Mouse (Mus musculus) limb, embryonic 12.5 days (tissue): ENCODE data around the gene Col4a3bp. TPM values are rescaled to one million over a fixed set of nuclear protein-coding genes. Genes with fewer than 3 reads are reported as not detected.

Experiments used
- ATAC-seq: fragments of 200-750 bp; cut with Nextera tagmentation; 2 replicates; pipeline ENCODE4 v1.8.0; 2017; ENCODE audit warnings: low read depth, moderate TSS enrichment; ENCODE audit not compliant: insufficient number of reproducible peaks, insufficient read depth, low FRiP score, low TSS enrichment
- H3K27ac ChIP-seq: fragments of 300-500 bp; sonication (generic); 2 replicates; pipeline ENCODE4 v1.5.1; 2016; ENCODE audit warnings: mild to moderate bottlenecking, moderate library complexity
- H3K27me3 ChIP-seq: fragments of 300-500 bp; sonication (generic); 2 replicates; pipeline ENCODE4 v1.6.1; 2016; ENCODE audit warnings: mild to moderate bottlenecking, moderate library complexity
- H3K36me3 ChIP-seq: fragments of 300-500 bp; sonication (generic); 2 replicates; pipeline ENCODE4 v1.6.1; 2016; ENCODE audit warnings: mild to moderate bottlenecking, moderate library complexity
- H3K4me1 ChIP-seq: fragments of 300-500 bp; sonication (generic); replicated peaks from 2 replicates; pipeline ENCODE4 v1.6.1; 2016
- H3K4me2 ChIP-seq: fragments of 300-500 bp; sonication (generic); 2 replicates; pipeline ENCODE4 v1.6.1; 2016; ENCODE audit warnings: mild to moderate bottlenecking, moderate library complexity
- H3K4me3 ChIP-seq: fragments of 300-500 bp; sonication (generic); replicated peaks from 2 replicates; pipeline ENCODE4 v1.5.1; 2016; ENCODE audit warnings: mild to moderate bottlenecking
- H3K9ac ChIP-seq: fragments of 300-500 bp; sonication (generic); replicated peaks from 2 replicates; pipeline ENCODE4 v1.6.1; 2016; ENCODE audit warnings: mild to moderate bottlenecking, moderate library complexity
- H3K9me3 ChIP-seq: fragments of 300-500 bp; sonication (generic); 2 replicates; pipeline ENCODE4 v1.6.1; 2016; ENCODE audit warnings: mild to moderate bottlenecking, moderate library complexity
- WGBS: fragments of 180-500 bp; shearing (Covaris S2); methylation state at CpG from one replicate; pipeline ENCODE4 v1.1.7; 2016; 5-methylcytosine and 5-hydroxymethylcytosine counted together
- polyA plus RNA-seq: library from polyadenylated mRNA; unstranded; fragments of >200 nt; fragmentation: Nextera tagmentation; extraction: Ambion mirVana; gene quantifications from 2 replicates; pipeline ENCODE4 v1.2.1, GENCODE M21; 2016

Gene Col4a3bp
- 9.1 and 9.8 TPM in 2 replicates for polyA plus RNA-seq

- Histone ChIP-seq H3K9me3 (no peaks in the 10 kb centered on the region), H3K36me3 (no peaks in the 10 kb centered on the region), H3K4me1 (peaks cover 3% of the 10 kb centered on the region; the same call in 1 of the 2 replicates), H3K4me2 (peak within 1 kb of the TSS; percentile 79), H3K4me3 (peak within 1 kb of the TSS; percentile 97), H3K9ac (peak within 1 kb of the TSS; percentile 91), H3K27ac (peak within 1 kb of the TSS; percentile 90), H3K27me3 (no peaks in the 10 kb centered on the region)
- under 1% methylated on average over 50 of the region's 50 CpGs for WGBS
- peak; percentile 99 for ATAC-seq
These were observed at the start of gene Col4a3bp, which contains the start of gene Polk for GRCm38 (mm10) chr13:96542081-96542889. Gene Col4a3bp, plus strand, starts transcription at chr13:96542618. Gene Polk, minus strand, starts transcription at chr13:96542579.

GRCm38 (mm10) chr13:96496630-96497029, 45.8 kb upstream of the Col4a3bp start:
- H3K27ac ChIP-seq, result no peak overlapping the region
- H3K4me3 ChIP-seq, result no peak overlapping the region
- no peak overlapping the region for H3K4me2 ChIP-seq
- H3K9ac ChIP-seq, result no peak overlapping the region
- 87% methylated on average over 8 of the region's 8 CpGs for WGBS
- no peaks in the 10 kb centered on the region for H3K27me3 ChIP-seq
- ATAC-seq, result no peak
- H3K36me3 ChIP-seq, result 0 out of 2 replicates have a peak, but pooled peaks cover 5% of the 10 kb centered on the region
- no peaks in the 10 kb centered on the region for H3K9me3 ChIP-seq
- H3K4me1 ChIP-seq, result no peaks in the 10 kb centered on the region

GRCm38 (mm10) chr13:96499891-96500290, 42.5 kb upstream of the Col4a3bp start:
- Histone ChIP-seq H3K27me3 (no peaks in the 10 kb centered on the region), H3K27ac (no peak overlapping the region), H3K4me1 (no peaks in the 10 kb centered on the region), H3K4me2 (no peak overlapping the region), H3K36me3 (peaks cover 9% of the 10 kb centered on the region; the same call in 1 of the 2 replicates), H3K4me3 (no peak overlapping the region), H3K9me3 (no peaks in the 10 kb centered on the region), H3K9ac (no peak overlapping the region)
- WGBS, result 89% methylated on average over 2 of the region's 2 CpGs
- no peak for ATAC-seq

GRCm38 (mm10) chr13:96505661-96506060, 36.8 kb upstream of the Col4a3bp start:
- Histone ChIP-seq H3K4me2 (no peak overlapping the region), H3K27ac (no peak overlapping the region), H3K9ac (no peak overlapping the region), H3K4me1 (no peaks in the 10 kb centered on the region), H3K9me3 (no peaks in the 10 kb centered on the region), H3K36me3 (peaks cover 4% of the 10 kb centered on the region; the same call in 1 of the 2 replicates), H3K27me3 (no peaks in the 10 kb centered on the region), H3K4me3 (no peak overlapping the region)
- WGBS, result 87% methylated on average over 4 of the region's 4 CpGs
- no peak for ATAC-seq

- no peak for ATAC-seq
- 69% methylated on average over 6 of the region's 6 CpGs for WGBS
- Histone ChIP-seq H3K27me3 (no peaks in the 10 kb centered on the region), H3K27ac (no peak overlapping the region), H3K4me1 (no peaks in the 10 kb centered on the region), H3K36me3 (peaks cover 4% of the 10 kb centered on the region; the same call in 1 of the 2 replicates), H3K4me2 (no peak overlapping the region), H3K9me3 (no peaks in the 10 kb centered on the region), H3K9ac (no peak overlapping the region), H3K4me3 (no peak overlapping the region)
These were observed 36.1 kb upstream of the Col4a3bp start for GRCm38 (mm10) chr13:96506313-96506712.

GRCm38 (mm10) chr13:96507541-96507940, 34.9 kb upstream of the Col4a3bp start:
- Histone ChIP-seq H3K4me2 (no peak overlapping the region), H3K9ac (no peak overlapping the region), H3K4me1 (no peaks in the 10 kb centered on the region), H3K4me3 (no peak overlapping the region), H3K9me3 (no peaks in the 10 kb centered on the region), H3K36me3 (peaks cover 4% of the 10 kb centered on the region; the same call in 1 of the 2 replicates), H3K27me3 (no peaks in the 10 kb centered on the region), H3K27ac (no peak overlapping the region)
- ATAC-seq, result no peak
- WGBS, result 86% methylated on average over 4 of the region's 4 CpGs

- 82% methylated on average over 13 of the region's 13 CpGs for WGBS
- ATAC-seq, result no peak
- Histone ChIP-seq H3K9me3 (no peaks in the 10 kb centered on the region), H3K9ac (no peak overlapping the region), H3K4me1 (no peaks in the 10 kb centered on the region), H3K4me3 (no peak overlapping the region), H3K36me3 (no peaks in the 10 kb centered on the region), H3K4me2 (no peak overlapping the region), H3K27ac (no peak overlapping the region), H3K27me3 (no peaks in the 10 kb centered on the region)
These were observed 31.8 kb upstream of the Col4a3bp start for GRCm38 (mm10) chr13:96510635-96511034.

- H3K4me3 ChIP-seq, result no peak overlapping the region
- no peak overlapping the region for H3K9ac ChIP-seq
- H3K4me2 ChIP-seq, result no peak overlapping the region
- no peaks in the 10 kb centered on the region for H3K4me1 ChIP-seq
- H3K27ac ChIP-seq, result no peak overlapping the region
- no peak for ATAC-seq
- H3K9me3 ChIP-seq, result no peaks in the 10 kb centered on the region
- 82% methylated on average over 1 of the region's 1 CpGs for WGBS
- H3K36me3 ChIP-seq, result peaks cover 2% of the 10 kb centered on the region; the same call in 1 of the 2 replicates
- H3K27me3 ChIP-seq, result no peaks in the 10 kb centered on the region
These were observed 31.2 kb upstream of the Col4a3bp start for GRCm38 (mm10) chr13:96511262-96511661.

GRCm38 (mm10) chr13:96511893-96512292, 30.5 kb upstream of the Col4a3bp start:
- Histone ChIP-seq H3K9ac (no peak overlapping the region), H3K4me2 (no peak overlapping the region), H3K4me1 (peaks cover 6% of the 10 kb centered on the region; the same call in 1 of the 2 replicates), H3K27me3 (no peaks in the 10 kb centered on the region), H3K36me3 (peaks cover 6% of the 10 kb centered on the region; the same call in 1 of the 2 replicates), H3K4me3 (no peak overlapping the region), H3K27ac (0 out of 2 replicates have a peak overlapping the region, but pooled peaks have one; percentile 29), H3K9me3 (no peaks in the 10 kb centered on the region)
- 50% methylated on average over 5 of the region's 5 CpGs for WGBS
- no peak for ATAC-seq

GRCm38 (mm10) chr13:96514154-96514942, 28.1 kb upstream of the Col4a3bp start:
- Histone ChIP-seq H3K27me3 (no peaks in the 10 kb centered on the region), H3K9ac (no peak overlapping the region), H3K36me3 (peaks cover 8% of the 10 kb centered on the region; the same call in 1 of the 2 replicates), H3K4me3 (no peak overlapping the region), H3K27ac (no peak overlapping the region), H3K4me1 (peaks cover 6% of the 10 kb centered on the region; the same call in 1 of the 2 replicates), H3K4me2 (no peak overlapping the region), H3K9me3 (no peaks in the 10 kb centered on the region)
- 94% methylated on average over 5 of the region's 5 CpGs for WGBS
- ATAC-seq, result no peak

GRCm38 (mm10) chr13:96516249-96516648, 26.2 kb upstream of the Col4a3bp start:
- ATAC-seq, result no peak
- H3K4me3 ChIP-seq, result no peak overlapping the region
- peaks cover 6% of the 10 kb centered on the region; the same call in 1 of the 2 replicates for H3K4me1 ChIP-seq
- H3K9ac ChIP-seq, result no peak overlapping the region
- H3K36me3 ChIP-seq, result peaks cover 8% of the 10 kb centered on the region; the same call in 1 of the 2 replicates
- H3K27me3 ChIP-seq, result no peaks in the 10 kb centered on the region
- no peak overlapping the region for H3K4me2 ChIP-seq
- no peaks in the 10 kb centered on the region for H3K9me3 ChIP-seq
- WGBS, result 90% methylated on average over 9 of the region's 9 CpGs
- H3K27ac ChIP-seq, result no peak overlapping the region
